Mouse (Mus musculus) heart, adult 2 months (tissue): Measurements from ENCODE around the gene Snta1. TPM values are rescaled to one million over a fixed set of nuclear protein-coding genes. Genes with fewer than 3 reads are reported as not detected.

Experiments
- DNase-seq, 2 experiments: peaks; one replicate each; pipeline ENCODE4 v3.0.0; 2021
- H3K27ac ChIP-seq: fragments of 200-600 bp; 2 replicates; pipeline ENCODE4 v1.8.1; 2022
- H3K27me3 ChIP-seq: fragments of 200-500 bp; 2 replicates; pipeline ENCODE4 v1.6.1; 2012; ENCODE audit warnings: mild to moderate bottlenecking, low read length, inconsistent platforms, mixed read lengths; ENCODE audit not compliant: control insufficient read depth, insufficient read depth
- H3K36me3 ChIP-seq: fragments of 200-500 bp; 2 replicates; pipeline ENCODE4 v1.6.1; 2012; ENCODE audit warnings: low read length, inconsistent platforms; ENCODE audit not compliant: control insufficient read depth, insufficient read depth
- H3K4me1 ChIP-seq: fragments of 200-500 bp; 2 replicates; pipeline ENCODE4 v1.6.1; 2011; ENCODE audit warnings: low read length; ENCODE audit not compliant: control insufficient read depth, insufficient read depth
- H3K4me3 ChIP-seq: fragments of 200-600 bp; 2 replicates; pipeline ENCODE4 v1.8.1; 2022
- H3K79me2 ChIP-seq: fragments of 200-500 bp; replicated peaks from 2 replicates; pipeline ENCODE4 v1.6.1; 2012; ENCODE audit warnings: mild to moderate bottlenecking, inconsistent platforms, low read length, moderate library complexity, mixed read lengths; ENCODE audit not compliant: control insufficient read depth, insufficient read depth
- H3K9ac ChIP-seq: fragments of 200-500 bp; 2 replicates; pipeline ENCODE4 v1.6.1; 2012; ENCODE audit warnings: low read depth, mild to moderate bottlenecking, control low read depth, inconsistent platforms, low read length, mixed read lengths
- CTCF ChIP-seq: fragments of 200-600 bp; IDR thresholded peaks from 2 replicates; pipeline ENCODE4 v1.8.1; 2022; ENCODE audit warnings: antibody characterized with exemption, mild to moderate bottlenecking, moderate library complexity
- EP300 ChIP-seq: fragments of 200-500 bp; IDR thresholded peaks from 2 replicates; pipeline ENCODE4 v1.6.1; 2011; ENCODE audit warnings: low read depth, low read length, control low read depth; ENCODE audit not compliant: insufficient read depth
- POLR2A ChIP-seq: fragments of 200-500 bp; IDR thresholded peaks from 2 replicates; pipeline ENCODE4 v1.6.1; 2011; ENCODE audit warnings: mild to moderate bottlenecking, low read depth, low read length, control low read depth; ENCODE audit not compliant: insufficient read depth
- WGBS: fragments of 180-500 bp; shearing (Covaris S2); methylation state at CpG from one replicate; pipeline ENCODE4 v1.1.7; 2018; 5-methylcytosine and 5-hydroxymethylcytosine counted together
- intact Hi-C: fragments of 180-260 bp; cut with DNase I; formaldehyde crosslinking; loops from one replicate; pipeline ENCODE4 v1.15.1; 2025
- polyA plus RNA-seq: library from polyadenylated mRNA; depleted of rRNA; stranded (reverse); fragments of >200 nt; gene quantifications from 2 replicates; pipeline ENCODE4 v1.2.3, GENCODE M21; 2012
- total RNA-seq, 2 experiments: library from RNA; stranded (reverse); gene quantifications; 2 replicates each; pipeline ENCODE4 v1.2.3; 2021

Gene Snta1
- total and polyA plus RNA-seq, 3 experiments, result 64.8 to 95.0 (median 73.6) TPM

- no peaks in the 10 kb centered on the region; the same call in 1 of the 2 replicates for H3K4me1 ChIP-seq
- intact Hi-C loops, result no loop called here
- H3K36me3 ChIP-seq, result peaks cover 2% of the 10 kb centered on the region; the same call in 1 of the 2 replicates
- H3K4me3 ChIP-seq, result no peak overlapping the region
- no peak overlapping the region for H3K27ac ChIP-seq
- peaks cover 4% of the 10 kb centered on the region for H3K79me2 ChIP-seq
- TF ChIP-seq POLR2A (no peak), EP300 (no peak)
- no peak overlapping the region for H3K9ac ChIP-seq
- no peak for DNase-seq
- H3K27me3 ChIP-seq, result no peaks in the 10 kb centered on the region
These were observed 40.7 kb upstream of the Snta1 start for GRCm38 (mm10) chr2:154448633-154449032.

DNA sequence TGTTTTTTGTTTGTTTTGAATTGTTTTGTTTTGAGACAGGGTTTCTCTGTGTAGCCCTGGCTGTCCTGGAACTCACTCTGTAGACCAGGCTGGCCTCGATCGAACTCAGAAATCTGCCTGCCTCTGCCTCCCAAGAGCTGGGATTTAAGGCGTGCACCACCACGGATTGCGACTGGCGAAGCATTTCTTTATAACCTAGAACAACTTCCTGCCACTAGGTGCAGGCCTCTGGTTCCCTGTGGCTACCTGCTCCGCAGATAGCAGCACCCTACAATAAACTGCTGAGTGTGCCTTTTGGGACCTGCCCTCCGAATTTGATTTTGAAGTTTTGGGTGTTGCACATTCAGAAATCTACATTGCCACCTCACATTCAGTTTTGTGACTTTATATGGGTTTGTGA is 39.9 kb upstream of the Snta1 start:
- no peak for DNase-seq
- Histone ChIP-seq H3K79me2 (peaks cover 4% of the 10 kb centered on the region), H3K27me3 (no peaks in the 10 kb centered on the region), H3K9ac (no peak overlapping the region), H3K36me3 (peaks cover 2% of the 10 kb centered on the region; the same call in 1 of the 2 replicates), H3K4me1 (no peaks in the 10 kb centered on the region; the same call in 1 of the 2 replicates), H3K4me3 (no peak overlapping the region), H3K27ac (no peak overlapping the region)
- 97% methylated on average over 8 of the region's 8 CpGs for WGBS
- intact Hi-C loops, result no loop called here
- TF ChIP-seq POLR2A (no peak), EP300 (no peak), CTCF (no peak)

DNA sequence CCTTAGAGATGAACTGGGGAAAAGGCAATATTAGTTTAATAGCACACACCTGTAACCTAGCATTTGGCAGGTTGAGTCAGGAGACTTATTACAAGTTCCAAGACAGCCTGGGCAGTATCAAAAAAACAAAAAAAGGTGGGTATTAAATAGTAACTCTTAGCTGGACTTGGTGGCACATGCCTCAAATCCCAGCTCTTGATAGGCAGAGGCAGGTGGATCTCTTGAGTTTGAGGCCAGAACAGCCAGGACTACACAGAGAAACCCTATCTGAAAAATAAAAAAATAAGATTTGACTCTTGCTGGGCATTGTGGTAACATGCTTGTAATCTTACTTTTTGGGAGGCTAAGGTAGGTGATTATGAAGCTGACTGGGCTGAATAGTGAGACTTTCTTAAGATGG is 32.6 kb upstream of the Snta1 start:
- intact Hi-C loops, result no loop called here
- Histone ChIP-seq H3K36me3 (peaks cover 24% of the 10 kb centered on the region), H3K27ac (peak overlapping the region; percentile 2), H3K27me3 (no peaks in the 10 kb centered on the region), H3K9ac (no peak overlapping the region), H3K4me3 (no peak overlapping the region), H3K4me1 (peaks cover 5% of the 10 kb centered on the region), H3K79me2 (peaks cover 4% of the 10 kb centered on the region)
- DNase-seq, result no peak
- no peak for TF ChIP-seq POLR2A
- no peak for TF ChIP-seq EP300
- TF ChIP-seq CTCF, result no peak

GRCm38 (mm10) chr2:154437191-154437527 is 29.3 kb upstream of the Snta1 start:
- Histone ChIP-seq H3K4me3 (peak overlapping the region; percentile 97), H3K4me1 (peaks cover 5% of the 10 kb centered on the region), H3K27me3 (no peaks in the 10 kb centered on the region), H3K36me3 (peaks cover 25% of the 10 kb centered on the region), H3K27ac (peak overlapping the region; percentile 93), H3K79me2 (peaks cover 2% of the 10 kb centered on the region; the same call in 1 of the 2 replicates), H3K9ac (peak overlapping the region; percentile 95)
- 6% methylated on average over 7 of the region's 7 CpGs for WGBS
- intact Hi-C loops, result loop anchor here (5.0 to 10.0 kb wide), 3 partner anchors 70 to 358 kb away; partner anchors contain the start of genes 4930519P11Rik, Raly, Zfp341 and a
- DNase-seq, result no peak
- TF ChIP-seq EP300 (no peak), POLR2A (no peak), CTCF (no peak)

DNA sequence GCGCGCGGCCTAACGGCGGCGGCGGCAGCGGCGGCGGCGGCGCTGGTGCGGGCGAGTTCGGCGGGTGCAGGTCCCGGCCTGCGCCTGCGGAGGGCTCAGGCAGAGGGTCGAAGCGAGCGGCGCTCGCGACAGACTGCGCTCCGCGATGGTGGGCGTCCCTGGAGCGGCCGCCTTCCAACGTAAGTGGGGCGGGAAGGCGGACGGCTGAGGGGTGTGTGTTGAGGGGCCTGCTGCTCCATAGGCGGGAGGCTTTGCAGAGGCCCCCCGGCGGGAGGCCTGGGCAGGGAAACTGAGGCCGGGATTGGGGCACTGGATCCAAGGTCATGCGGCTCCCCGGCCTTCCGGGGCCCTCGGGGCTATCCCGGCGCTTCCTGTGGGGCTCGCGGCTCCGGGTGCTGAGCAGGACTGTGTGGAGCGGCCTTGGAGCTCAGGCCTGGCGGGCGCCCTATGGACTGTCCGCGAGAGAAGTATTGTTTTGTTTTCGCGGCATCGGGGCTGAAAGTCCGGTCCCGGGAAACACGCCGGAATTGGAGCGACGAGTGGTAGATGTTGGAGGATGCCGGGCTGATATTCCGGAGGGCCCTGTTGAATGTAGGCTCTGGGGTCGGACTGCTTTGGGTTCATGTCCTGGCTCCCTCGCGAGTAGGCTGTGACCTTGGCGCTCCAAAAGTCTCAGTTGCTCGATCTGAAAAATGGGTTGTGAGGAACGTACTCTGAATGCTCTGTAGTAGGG is 28.7 kb upstream of the Snta1 start, which contains the start of gene Cbfa2t2:
Gene Cbfa2t2 (plus strand): TSS at position 24 of the 733 bp plus-strand sequence.
- peak within 1 kb of the TSS; percentile 93 for H3K27ac ChIP-seq
- no peaks in the 10 kb centered on the region for H3K27me3 ChIP-seq
- H3K4me3 ChIP-seq, result peak within 1 kb of the TSS; percentile 97
- peak within 1 kb of the TSS; percentile 95 for H3K9ac ChIP-seq
- H3K79me2 ChIP-seq, result peaks cover 2% of the 10 kb centered on the region; the same call in 1 of the 2 replicates
- intact Hi-C loops, result loop anchor here (5.0 to 10.0 kb wide), 3 partner anchors 71 to 358 kb away; partner anchors contain the start of genes 4930519P11Rik, Raly, Zfp341 and a
- DNase-seq, result peak in 1 of 2 experiments; percentile 79
- TF ChIP-seq CTCF, result 0 out of 2 replicates have a peak, but pooled peaks have one; percentile 1
- TF ChIP-seq POLR2A, result no peak
- WGBS, result under 1% methylated on average over 67 of the region's 70 CpGs
- H3K36me3 ChIP-seq, result peaks cover 25% of the 10 kb centered on the region
- peaks cover 5% of the 10 kb centered on the region for H3K4me1 ChIP-seq

DNA sequence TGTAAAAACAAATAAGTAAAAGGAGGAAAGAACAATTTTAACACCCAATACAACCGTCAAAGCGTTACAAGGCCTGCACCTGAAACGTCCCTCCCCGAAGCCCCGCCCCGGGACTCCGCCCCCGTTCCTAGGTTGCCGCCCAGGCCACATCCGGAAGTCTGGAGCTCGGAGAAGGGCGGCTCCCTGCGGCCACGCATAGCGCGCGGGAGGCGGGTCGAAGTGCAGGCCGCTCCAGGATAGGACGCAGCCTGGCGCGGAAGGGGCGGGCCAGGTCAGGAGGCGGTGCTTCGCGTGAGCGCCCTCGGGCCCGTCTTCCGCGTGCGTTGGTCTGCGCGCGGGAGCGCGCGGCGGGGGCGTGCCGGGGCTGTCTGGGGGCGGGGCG is 28.2 kb upstream of the Snta1 start:
- Histone ChIP-seq H3K4me1 (peaks cover 5% of the 10 kb centered on the region), H3K27me3 (no peaks in the 10 kb centered on the region), H3K27ac (peak overlapping the region; percentile 83), H3K9ac (peak overlapping the region; percentile 48), H3K36me3 (peaks cover 25% of the 10 kb centered on the region), H3K4me3 (peak overlapping the region; percentile 27), H3K79me2 (peaks cover 2% of the 10 kb centered on the region; the same call in 1 of the 2 replicates)
- peak; percentile 75 for TF ChIP-seq POLR2A
- peak; percentile 15; the same call in 1 of the 2 replicates for TF ChIP-seq CTCF
- 0 out of 2 replicates have a peak, but pooled peaks have one; percentile 36 for TF ChIP-seq EP300
- DNase-seq, result peak; percentile 98 to 99
- under 1% methylated on average over 44 of the region's 44 CpGs for WGBS
- intact Hi-C loops, result loop anchor here (5.0 to 10.0 kb wide), 3 partner anchors 71 to 359 kb away; partner anchors contain the start of genes 4930519P11Rik, Raly, Zfp341 and a
